Mouse (Mus musculus): ENCODE measurements around the gene Sptlc2.

GRCm38 (mm10) chr12:87328025-87328424 lies 60.1 kb downstream of the Sptlc2 start:
- TF ChIP-seq MYC (IDR thresholded peaks at IDR 0.05; ENCODE audit: low read depth, low read length) (no peak), POLR2AphosphoS2 (IDR thresholded peaks at IDR 0.05; ENCODE audit: low read depth, low read length) (no peak), USF1 (IDR thresholded peaks at IDR 0.05; ENCODE audit: low read depth, low read length) (no peak), CTCF (conservative IDR thresholded peaks at IDR 0.05 in 1 of 2, IDR thresholded peaks at IDR 0.05 in 1 of 2; ENCODE audit: low read depth in 2 of 2, low read length in 2 of 2) (no peak), MAFK (IDR thresholded peaks at IDR 0.05; ENCODE audit: insufficient replicate concordance, low read length) (no peak), POLR2A (IDR thresholded peaks at IDR 0.05; ENCODE audit: low read depth, low read length) (no peak), ZMIZ1 (IDR thresholded peaks at IDR 0.05; ENCODE audit: low read depth, low read length) (no peak), RAD21 (IDR thresholded peaks at IDR 0.05; ENCODE audit: low read depth, low read length) (no peak), CHD2 (IDR thresholded peaks at IDR 0.05; ENCODE audit: low read length) (no peak), ELF1 (IDR thresholded peaks at IDR 0.05; ENCODE audit: low read depth, low read length) (no peak)

Data from CH12.LX (cell line).